Mouse (Mus musculus): ENCODE data around the gene Gm13090.

Gm13090 gene

GRCm38 (mm10) chr4:151089270-151089669, at the start of gene Gm13090:
TSS of gene Gm13090 (plus strand) at chr4:151089570.
- no peak for DNase-seq

GRCm38 (mm10) chr4:151041506-151041905, 47.9 kb upstream of the Gm13090 start:
- DNase-seq: no peak

GRCm38 (mm10) chr4:151043281-151043680, 46.1 kb upstream of the Gm13090 start:
- peak; percentile 74 to 81 for DNase-seq

GRCm38 (mm10) chr4:151044037-151044943, 45.1 kb upstream of the Gm13090 start, which contains the start of gene Per3:
TSS of gene Per3 (minus strand) at chr4:151044665.
- peak; percentile 97 to 98 for DNase-seq

- DNase-seq: no peak
Measured at GRCm38 (mm10) chr4:151044944-151045570, 44.3 kb upstream of the Gm13090 start.

GRCm38 (mm10) chr4:151046524-151046923, 42.8 kb upstream of the Gm13090 start:
- no peak for DNase-seq

GRCm38 (mm10) chr4:151051162-151051561, 38.2 kb upstream of the Gm13090 start:
- no peak for DNase-seq

- DNase-seq: peak; percentile 98 to 99
Measured at GRCm38 (mm10) chr4:151057347-151058321, 31.7 kb upstream of the Gm13090 start, which contains the start of gene Vamp3. TSS of gene Vamp3 (minus strand) at chr4:151057963.

GRCm38 (mm10) chr4:151058634-151059033, 30.7 kb upstream of the Gm13090 start:
- no peak for DNase-seq

GRCm38 (mm10) chr4:151059566-151059965, 29.8 kb upstream of the Gm13090 start:
- DNase-seq: no peak

- no peak for DNase-seq
Measured at GRCm38 (mm10) chr4:151068751-151069150, 20.6 kb upstream of the Gm13090 start.

- no peak for DNase-seq
Measured at GRCm38 (mm10) chr4:151070962-151071361, 18.4 kb upstream of the Gm13090 start.

- DNase-seq: peak; percentile 56 to 66
Measured at GRCm38 (mm10) chr4:151073108-151073744, 16.1 kb upstream of the Gm13090 start.

GRCm38 (mm10) chr4:151074817-151075216, 14.6 kb upstream of the Gm13090 start:
- DNase-seq: no peak

GRCm38 (mm10) chr4:151081355-151081754, 8.0 kb upstream of the Gm13090 start:
- no peak for DNase-seq

GRCm38 (mm10) chr4:151081977-151082376, 7.4 kb upstream of the Gm13090 start:
- DNase-seq: no peak

- DNase-seq: no peak
Measured at GRCm38 (mm10) chr4:151083027-151083426, 6.3 kb upstream of the Gm13090 start.

- no peak for DNase-seq
Measured at GRCm38 (mm10) chr4:151087358-151087757, 2.0 kb upstream of the Gm13090 start.

GRCm38 (mm10) chr4:151088819-151089218, 551 bp upstream of the Gm13090 start:
- no peak for DNase-seq

- DNase-seq: peak in 1 of 2 experiments; percentile 4
Measured at GRCm38 (mm10) chr4:151095207-151095606, 5.8 kb downstream of the Gm13090 start.

GRCm38 (mm10) chr4:151096334-151097103, 7.1 kb downstream of the Gm13090 start:
- DNase-seq: no peak

Data from lung, adult 18-20 months (tissue).